Mouse (Mus musculus) CH12.LX (cell line): ENCODE measurements around the gene Cacng8. TPM values are rescaled to one million over a fixed set of nuclear protein-coding genes. Genes with fewer than 3 reads are reported as not detected.

ENCODE experiments used
- DNase-seq: peaks from one replicate; pipeline ENCODE4 v3.0.0-alpha.2; 2013; ENCODE audit errors: extremely low read depth
- H3K27ac ChIP-seq: 2 replicates; pipeline ENCODE4 v1.5.1; 2012; ENCODE audit warnings: low read depth, mild to moderate bottlenecking, control low read depth, moderate library complexity; ENCODE audit not compliant: insufficient read depth
- H3K27me3 ChIP-seq: replicated peaks from 2 replicates; pipeline ENCODE3; 2012; ENCODE audit warnings: inconsistent platforms
- H3K36me3 ChIP-seq, 2 experiments: replicated peaks in 1 of 2; 2 replicates each; pipeline versions ENCODE3 to v1.6.1; 2012; ENCODE audit warnings: inconsistent platforms in 1 of 2, low read length in 1 of 2, mild to moderate bottlenecking in 1 of 2, mixed read lengths in 1 of 2, moderate library complexity in 1 of 2; ENCODE audit not compliant: control insufficient read depth in 1 of 2, insufficient read depth in 1 of 2
- H3K4me1 ChIP-seq, 2 experiments: 2 replicates each; pipeline ENCODE4 v1.6.1; 2012; ENCODE audit warnings: inconsistent platforms in 1 of 2, moderate library complexity in 1 of 2; ENCODE audit not compliant: insufficient read depth in 2 of 2, control insufficient read depth in 1 of 2
- H3K4me2 ChIP-seq: 2 replicates; pipeline ENCODE4 v1.6.1; 2012; ENCODE audit warnings: low read depth, mild to moderate bottlenecking, control low read depth; ENCODE audit not compliant: poor library complexity, insufficient read depth, severe bottlenecking
- H3K4me3 ChIP-seq, 3 experiments: fragments of 150-350 bp in 1 of 3; sonication (generic) in 1 of 3; replicated peaks in 1 of 3; 2 replicates each; pipeline versions ENCODE3 to v1.5.1; 2011 to 2012; ENCODE audit warnings: low read depth in 2 of 3, low read length in 2 of 3, mild to moderate bottlenecking in 2 of 3, moderate library complexity in 2 of 3, control low read depth in 1 of 3, improper control_type of control experiment in 1 of 3, inconsistent platforms in 1 of 3, mixed read lengths in 1 of 3; ENCODE audit not compliant: poor library complexity in 1 of 3
- H3K79me2 ChIP-seq: replicated peaks from 2 replicates; pipeline ENCODE4 v1.6.1; 2012; ENCODE audit warnings: mild to moderate bottlenecking, moderate library complexity; ENCODE audit not compliant: control insufficient read depth, poor library complexity, insufficient read depth, severe bottlenecking; ENCODE audit errors: extremely low read depth
- H3K9ac ChIP-seq: 2 replicates; pipeline ENCODE4 v1.6.1; 2012; ENCODE audit warnings: low read depth, mild to moderate bottlenecking, control low read depth, moderate library complexity; ENCODE audit not compliant: insufficient read depth
- H3K9me3 ChIP-seq: replicated peaks from 2 replicates; pipeline ENCODE3; 2012; ENCODE audit warnings: low read length, inconsistent platforms, mixed read lengths
- BHLHE40 ChIP-seq: IDR thresholded peaks from 2 replicates; pipeline ENCODE4 v1.6.1; 2011; ENCODE audit warnings: mild to moderate bottlenecking, low read depth, low read length, improper control_type of control experiment
- ELF1 ChIP-seq: IDR thresholded peaks from 2 replicates; pipeline ENCODE4 v1.6.1; 2014; ENCODE audit warnings: low read depth, mild to moderate bottlenecking, inconsistent platforms, low read length, improper control_type of control experiment
- HCFC1 ChIP-seq: IDR thresholded peaks from 2 replicates; pipeline ENCODE4 v1.6.1; 2012; ENCODE audit warnings: low read depth, mild to moderate bottlenecking, inconsistent platforms, low read length, improper control_type of control experiment
- JUN ChIP-seq: IDR thresholded peaks from 2 replicates; pipeline ENCODE4 v1.6.1; 2011; ENCODE audit warnings: low read depth, mild to moderate bottlenecking, low read length, improper control_type of control experiment, moderate library complexity; ENCODE audit not compliant: insufficient read depth
- JUND ChIP-seq: conservative IDR thresholded peaks from 2 replicates; pipeline ENCODE4 v1.6.1; 2011; ENCODE audit warnings: low read depth, low read length, improper control_type of control experiment
- KAT2A ChIP-seq: IDR thresholded peaks from 2 replicates; pipeline ENCODE4 v1.6.1; 2012; ENCODE audit warnings: low read length, improper control_type of control experiment, inconsistent platforms; ENCODE audit not compliant: insufficient replicate concordance
- MAFK ChIP-seq: IDR thresholded peaks from 2 replicates; pipeline ENCODE4 v1.6.1; 2011; ENCODE audit warnings: low read length, improper control_type of control experiment; ENCODE audit not compliant: insufficient replicate concordance
- MAX ChIP-seq: IDR thresholded peaks from 2 replicates; pipeline ENCODE4 v1.6.1; 2011; ENCODE audit warnings: low read length, improper control_type of control experiment
- MAZ ChIP-seq: IDR thresholded peaks from 2 replicates; pipeline ENCODE4 v1.6.1; 2012; ENCODE audit warnings: low read depth, mild to moderate bottlenecking, inconsistent platforms, low read length, improper control_type of control experiment, moderate library complexity
- MEF2A ChIP-seq: IDR thresholded peaks from 2 replicates; pipeline ENCODE4 v1.6.1; 2014; ENCODE audit warnings: low read depth, mild to moderate bottlenecking, inconsistent platforms, low read length, improper control_type of control experiment, borderline replicate concordance
- MXI1 ChIP-seq: IDR thresholded peaks from 2 replicates; pipeline ENCODE4 v1.6.1; 2011; ENCODE audit warnings: mild to moderate bottlenecking, low read depth, low read length, improper control_type of control experiment
- NELFE ChIP-seq: IDR thresholded peaks from 2 replicates; pipeline ENCODE4 v1.6.1; 2011; ENCODE audit warnings: low read depth, low read length, improper control_type of control experiment
- NRF1 ChIP-seq: IDR thresholded peaks from 2 replicates; pipeline ENCODE4 v1.6.1; 2014; ENCODE audit warnings: low read depth, mild to moderate bottlenecking, inconsistent platforms, low read length, improper control_type of control experiment, moderate library complexity
- PAX5 ChIP-seq: IDR thresholded peaks from 2 replicates; pipeline ENCODE4 v1.6.1; 2012; ENCODE audit warnings: low read length, inconsistent platforms, mixed read lengths
- POLR2A ChIP-seq: IDR thresholded peaks from 2 replicates; pipeline ENCODE4 v1.6.1; 2011; ENCODE audit warnings: low read depth, mild to moderate bottlenecking, improper control_type of control experiment, low read length
- POLR2AphosphoS2 ChIP-seq: IDR thresholded peaks from 2 replicates; pipeline ENCODE4 v1.6.1; 2011; ENCODE audit warnings: low read depth, low read length, improper control_type of control experiment
- RAD21 ChIP-seq: IDR thresholded peaks from 2 replicates; pipeline ENCODE4 v1.6.1; 2011; ENCODE audit warnings: low read depth, mild to moderate bottlenecking, low read length, improper control_type of control experiment, moderate library complexity
- SIN3A ChIP-seq: IDR thresholded peaks from 2 replicates; pipeline ENCODE4 v1.6.1; 2012; ENCODE audit warnings: low read length, improper control_type of control experiment, inconsistent platforms
- SMC3 ChIP-seq: IDR thresholded peaks from 2 replicates; pipeline ENCODE4 v1.6.1; 2011; ENCODE audit warnings: low read depth, low read length, improper control_type of control experiment
- TBP ChIP-seq: conservative IDR thresholded peaks from 2 replicates; pipeline ENCODE4 v1.6.1; 2011; ENCODE audit warnings: low read depth, low read length, improper control_type of control experiment
- ZC3H11A ChIP-seq: IDR thresholded peaks from 2 replicates; pipeline ENCODE4 v1.6.1; 2012; ENCODE audit warnings: low read depth, mild to moderate bottlenecking, inconsistent platforms, low read length, improper control_type of control experiment
- ZKSCAN1 ChIP-seq: IDR thresholded peaks from 2 replicates; pipeline ENCODE4 v1.6.1; 2012; ENCODE audit warnings: low read depth, inconsistent platforms, low read length, improper control_type of control experiment, borderline replicate concordance
- dilution Hi-C: fragments of 300-500 bp; cut with MboI; formaldehyde crosslinking; loops from 2 replicates; pipeline ENCODE4 v1.14.3; 2020; ENCODE audit warnings: low sequenced_read_pairs; ENCODE audit not compliant: extremely low pct_unique_long_range_greater_than_20kb, extremely low pct_ligation_motif_present
- in situ Hi-C: fragments of 300-500 bp; cut with MboI; formaldehyde crosslinking; loops from 3 replicates; pipeline ENCODE4 v1.14.3; 2019; ENCODE audit warnings: low sequenced_read_pairs, low pct_ligation_motif_present, low pct_unique_long_range_greater_than_20kb, mixed read lengths
- polyA plus RNA-seq: library from polyadenylated mRNA; unstranded; fragments of >175 nt; gene quantifications from 2 replicates; pipeline ENCODE4 v1.2.1, GENCODE M21; 2012; ENCODE audit warnings: low read depth; ENCODE audit not compliant: insufficient read length
- total RNA-seq, 2 experiments: library from RNA; depleted of rRNA; stranded (reverse); fragments of 300-350 nt in 1 of 2; fragments of >200 nt in 1 of 2; gene quantifications; 2 replicates each; pipeline ENCODE4 v1.2.3; 2012 to 2014

The Cacng8 gene
- total and polyA plus RNA-seq, 3 experiments: 0.43 to 1.2 (median 0.51) TPM

DNA sequence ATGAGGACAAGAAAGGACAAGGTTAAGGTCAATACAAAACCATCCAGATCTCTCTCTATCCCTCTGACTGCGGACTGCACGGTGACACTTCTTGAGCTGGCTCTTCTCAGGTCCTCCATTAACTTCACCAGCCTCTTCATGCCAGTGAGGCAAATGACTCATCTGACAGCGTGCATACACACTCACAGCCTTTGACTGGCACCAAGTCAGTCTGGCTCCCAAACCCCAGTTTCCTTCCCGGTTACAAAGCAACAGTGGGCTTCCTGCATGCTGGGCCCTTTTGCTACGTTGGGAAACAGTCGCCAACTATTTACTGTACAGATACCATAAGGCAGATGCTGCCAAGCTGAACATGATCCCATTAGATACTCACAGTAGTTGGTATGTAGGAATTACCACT, 21.3 kb upstream of the Cacng8 start:
- Histone ChIP-seq H3K9me3 (no peaks in the 10 kb centered on the region), H3K4me2 (no peak overlapping the region), H3K9ac (no peak overlapping the region), H3K27ac (no peak overlapping the region), H3K79me2 (no peaks in the 10 kb centered on the region), H3K27me3 (no peaks in the 10 kb centered on the region), H3K4me3 (no peak overlapping the region), H3K36me3 (no peaks in the 10 kb centered on the region), H3K4me1 (peaks cover 0 to 21% of the 10 kb centered on the region in 2 experiments; a peak in 3 of 4 replicates)
- TF ChIP-seq NRF1: no peak
- no peak for TF ChIP-seq PAX5
- no peak for TF ChIP-seq TBP
- TF ChIP-seq POLR2AphosphoS2: no peak
- no peak for TF ChIP-seq ELF1
- no peak for TF ChIP-seq MAX
- TF ChIP-seq MAFK: no peak
- TF ChIP-seq BHLHE40: no peak
- no peak for TF ChIP-seq MXI1
- TF ChIP-seq SIN3A: no peak
- no peak for TF ChIP-seq RAD21
- TF ChIP-seq MAZ: no peak
- no peak for TF ChIP-seq ZKSCAN1
- DNase-seq: no peak
- dilution Hi-C loops: no loop called here
- in situ Hi-C loops: no loop called here

DNA sequence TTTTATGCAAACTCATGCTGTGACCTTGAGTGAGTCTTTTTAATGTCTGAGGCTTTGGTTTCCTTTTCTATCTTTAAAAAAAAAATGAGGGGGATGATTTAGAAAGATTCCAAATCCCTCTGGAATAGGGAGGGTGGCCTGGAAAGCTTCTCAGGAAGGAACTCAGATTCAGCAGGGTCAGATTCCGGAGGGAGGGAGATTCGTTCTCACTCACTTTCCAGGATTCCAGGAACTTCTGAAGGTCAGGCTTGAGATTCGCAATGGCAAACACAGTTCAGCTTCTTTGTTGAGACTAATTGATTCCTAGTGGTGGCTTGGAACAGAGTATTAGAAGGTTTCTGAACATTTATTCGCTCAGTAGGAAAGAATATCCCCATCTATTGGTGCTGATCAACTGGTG, 20.1 kb upstream of the Cacng8 start:
- H3K79me2 ChIP-seq: no peaks in the 10 kb centered on the region
- H3K27ac ChIP-seq: no peak overlapping the region
- H3K4me2 ChIP-seq: no peak overlapping the region
- H3K36me3 ChIP-seq: no peaks in the 10 kb centered on the region
- in situ Hi-C loops (no loop called here), dilution Hi-C loops (no loop called here)
- TF ChIP-seq PAX5 (no peak), POLR2AphosphoS2 (no peak), KAT2A (no peak), HCFC1 (no peak), JUN (no peak), NELFE (no peak), POLR2A (no peak), ZKSCAN1 (no peak), JUND (no peak), MEF2A (no peak), ZC3H11A (no peak), SMC3 (no peak), MXI1 (no peak)
- H3K4me3 ChIP-seq: no peak overlapping the region
- H3K9me3 ChIP-seq: no peaks in the 10 kb centered on the region
- no peak overlapping the region for H3K9ac ChIP-seq
- peaks cover 0 to 16% of the 10 kb centered on the region in 2 experiments; a peak in 3 of 4 replicates for H3K4me1 ChIP-seq
- H3K27me3 ChIP-seq: no peaks in the 10 kb centered on the region
- DNase-seq: no peak
